Mouse (Mus musculus): ENCODE data around the gene Aldh1b1.

- TF ChIP-seq GATA1 (IDR thresholded peaks at IDR 0.05; ENCODE audit: low read length) (no peak), TAL1 (IDR thresholded peaks at IDR 0.05; ENCODE audit: low read length) (no peak)
Measured at GRCm38 (mm10) chr4:45757941-45758340, 40.9 kb upstream of the Aldh1b1 start.

All from erythroblast, embryonic 14.5 days (primary cell).